Mouse (Mus musculus): Measurements from ENCODE around the gene Thegl. TPM values are rescaled to one million over a fixed set of nuclear protein-coding genes. Genes with fewer than 3 reads are reported as not detected.

Thegl gene
- polyA plus RNA-seq, 1 experiment from 2014 or later = not detected

DNA sequence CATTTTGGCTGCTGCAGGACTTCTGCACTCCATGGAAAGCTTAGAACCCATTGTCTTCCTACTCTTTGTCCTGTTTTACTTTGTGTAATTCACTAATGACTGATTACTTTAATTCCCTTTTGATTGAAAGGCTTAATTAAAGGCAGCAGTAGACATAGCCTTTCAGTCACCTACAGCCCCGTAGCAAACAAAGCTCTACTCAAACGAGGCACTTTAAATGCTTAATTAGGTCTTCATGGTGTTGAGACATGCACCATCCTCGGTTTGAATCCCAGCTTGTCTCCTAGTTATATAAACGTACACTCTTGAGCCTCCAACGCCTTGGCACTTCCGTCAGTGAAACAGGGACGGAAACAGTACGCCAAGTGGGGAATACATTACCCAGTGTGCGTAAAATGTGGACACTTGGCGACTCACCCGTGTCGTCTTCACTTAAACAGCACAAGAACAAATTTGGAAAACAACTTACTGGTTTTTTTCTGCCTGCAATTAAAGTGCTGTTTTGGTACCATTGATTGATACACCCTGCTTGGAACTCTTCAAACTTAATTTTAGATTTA is 41.1 kb downstream of the Thegl start:
- no peak overlapping the region for H3K27ac ChIP-seq
- WGBS = 54% methylated on average over 12 of the region's 12 CpGs
- ATAC-seq (ENCODE audit: insufficient number of reproducible peaks, insufficient read depth, low FRiP score, low TSS enrichment) = no peak
- H3K4me2 ChIP-seq (replicated peaks) = no peak overlapping the region
- no peak overlapping the region for H3K9ac ChIP-seq
- H3K4me3 ChIP-seq = no peak overlapping the region
- H3K36me3 ChIP-seq = no peaks in the 10 kb centered on the region
- 0 out of 2 replicates have a peak, but pooled peaks cover 3% of the 10 kb centered on the region for H3K4me1 ChIP-seq
- H3K27me3 ChIP-seq = no peaks in the 10 kb centered on the region
- no peaks in the 10 kb centered on the region for H3K9me3 ChIP-seq

DNA sequence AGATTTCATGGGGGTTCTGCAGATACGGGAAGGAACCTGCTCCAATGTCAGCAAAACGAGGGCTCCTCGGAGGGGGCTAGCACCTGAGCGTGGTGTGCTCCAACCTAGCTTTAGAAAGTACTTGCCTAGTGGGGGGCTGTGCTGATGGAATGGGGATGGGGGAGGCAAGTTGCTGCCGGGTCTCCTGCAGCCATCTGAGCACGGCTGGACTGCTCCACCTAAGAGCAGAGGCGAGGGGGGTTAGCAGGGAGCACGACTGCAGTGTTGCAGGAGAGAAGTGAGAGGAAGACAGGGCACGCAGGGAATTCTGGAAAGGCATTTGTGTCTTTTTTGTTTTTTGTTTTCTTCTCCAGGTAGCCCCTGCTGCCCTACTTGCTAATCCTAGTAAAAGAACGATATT is 44.5 kb downstream of the Thegl start:
- Histone ChIP-seq H3K27me3 (no peaks in the 10 kb centered on the region), H3K27ac (no peak overlapping the region), H3K9me3 (no peaks in the 10 kb centered on the region), H3K36me3 (no peaks in the 10 kb centered on the region), H3K4me3 (no peak overlapping the region), H3K9ac (no peak overlapping the region), H3K4me2 (replicated peaks) (peak overlapping the region; percentile 21; the same call in 1 of the 2 replicates), H3K4me1 (0 out of 2 replicates have a peak, but pooled peaks cover 3% of the 10 kb centered on the region)
- WGBS = 22% methylated on average over 10 of the region's 10 CpGs
- ATAC-seq (ENCODE audit: insufficient number of reproducible peaks, insufficient read depth, low FRiP score, low TSS enrichment) = no peak

DNA sequence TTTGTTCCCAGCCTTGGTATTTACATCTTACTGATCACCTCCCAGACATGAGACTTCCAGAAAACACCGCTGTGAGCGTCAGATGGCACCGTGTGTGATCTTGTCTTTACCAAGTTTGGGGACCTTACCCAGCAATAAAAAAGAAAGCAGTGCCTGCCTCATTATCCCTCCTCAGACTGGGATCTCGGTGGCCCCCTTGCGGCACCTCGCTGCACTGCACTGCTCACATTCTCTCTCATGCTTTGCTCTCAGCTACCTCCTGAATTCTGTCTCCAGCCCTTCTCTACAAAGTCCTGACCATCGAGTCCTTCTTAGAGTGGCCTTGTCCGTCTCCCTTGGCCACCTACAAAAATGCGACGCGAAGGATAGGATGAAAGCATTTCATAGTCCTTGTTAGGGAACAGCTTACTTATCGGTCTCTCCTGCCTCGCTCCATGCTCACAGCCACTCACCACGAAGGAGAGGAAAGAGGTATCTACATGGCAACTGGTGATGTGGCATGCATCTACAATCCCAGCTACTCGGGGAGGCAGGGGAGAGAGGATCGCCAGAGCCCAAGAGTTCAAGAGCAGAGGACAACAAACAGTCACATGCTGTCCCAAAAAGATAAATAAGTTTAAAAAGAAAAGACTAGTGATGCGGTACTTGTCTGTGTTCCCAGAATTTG is 45.7 kb downstream of the Thegl start:
- Histone ChIP-seq H3K4me2 (replicated peaks) (no peak overlapping the region), H3K9ac (no peak overlapping the region), H3K36me3 (no peaks in the 10 kb centered on the region), H3K4me3 (no peak overlapping the region), H3K27me3 (no peaks in the 10 kb centered on the region), H3K4me1 (0 out of 2 replicates have a peak, but pooled peaks cover 3% of the 10 kb centered on the region), H3K27ac (no peak overlapping the region), H3K9me3 (no peaks in the 10 kb centered on the region)
- ATAC-seq (ENCODE audit: insufficient number of reproducible peaks, insufficient read depth, low FRiP score, low TSS enrichment) = no peak
- WGBS = 33% methylated on average over 17 of the region's 17 CpGs

DNA sequence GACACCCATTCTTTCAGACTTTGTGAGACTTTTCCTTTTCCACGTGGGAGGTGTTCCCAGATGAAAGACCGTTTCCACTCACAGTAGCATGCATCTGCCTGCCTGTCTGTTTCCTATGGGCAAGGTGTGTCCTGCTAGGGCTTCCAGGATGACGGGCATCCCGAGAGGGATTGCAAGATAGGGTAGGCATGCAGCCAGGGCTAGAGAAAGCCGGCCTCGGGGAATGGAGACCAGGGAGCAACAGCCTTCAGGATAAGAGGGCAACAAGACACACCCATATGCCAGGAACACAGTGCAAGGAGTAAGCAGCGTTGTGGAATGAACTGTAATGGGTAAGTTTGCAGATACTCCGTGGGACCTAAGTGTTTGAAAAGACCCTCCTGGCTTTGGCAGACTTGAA is 51.5 kb downstream of the Thegl start:
- 74% methylated on average over 8 of the region's 8 CpGs for WGBS
- Histone ChIP-seq H3K27me3 (no peaks in the 10 kb centered on the region), H3K36me3 (no peaks in the 10 kb centered on the region), H3K9me3 (no peaks in the 10 kb centered on the region), H3K27ac (no peak overlapping the region), H3K4me3 (no peak overlapping the region), H3K4me1 (no peaks in the 10 kb centered on the region), H3K4me2 (replicated peaks) (no peak overlapping the region), H3K9ac (no peak overlapping the region)
- no peak for ATAC-seq (ENCODE audit: insufficient number of reproducible peaks, insufficient read depth, low FRiP score, low TSS enrichment)

DNA sequence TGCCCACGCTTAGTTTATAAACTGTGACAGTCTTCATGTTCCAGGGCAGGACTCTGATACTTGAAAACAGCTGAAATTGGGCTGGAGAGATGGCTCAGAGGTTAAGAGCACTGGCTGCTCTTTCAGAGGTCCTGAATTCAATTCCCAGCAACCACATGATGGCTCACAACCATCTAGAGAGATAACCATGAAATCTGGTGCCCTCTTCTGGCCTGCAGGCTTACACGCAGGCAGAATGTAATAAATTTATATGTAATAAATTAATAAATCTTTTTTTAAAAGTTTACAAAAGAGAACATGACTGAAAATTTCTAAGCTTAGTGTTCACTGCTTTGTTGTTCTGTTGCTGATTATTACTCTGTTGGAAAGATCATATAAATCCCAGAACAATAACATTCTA is 55.2 kb downstream of the Thegl start:
- 81% methylated on average over 2 of the region's 2 CpGs for WGBS
- H3K4me3 ChIP-seq = no peak overlapping the region
- no peak overlapping the region for H3K4me2 ChIP-seq (replicated peaks)
- no peaks in the 10 kb centered on the region for H3K9me3 ChIP-seq
- H3K27me3 ChIP-seq = no peaks in the 10 kb centered on the region
- H3K4me1 ChIP-seq = no peaks in the 10 kb centered on the region
- no peaks in the 10 kb centered on the region for H3K36me3 ChIP-seq
- no peak overlapping the region for H3K9ac ChIP-seq
- ATAC-seq (ENCODE audit: insufficient number of reproducible peaks, insufficient read depth, low FRiP score, low TSS enrichment) = no peak
- no peak overlapping the region for H3K27ac ChIP-seq

DNA sequence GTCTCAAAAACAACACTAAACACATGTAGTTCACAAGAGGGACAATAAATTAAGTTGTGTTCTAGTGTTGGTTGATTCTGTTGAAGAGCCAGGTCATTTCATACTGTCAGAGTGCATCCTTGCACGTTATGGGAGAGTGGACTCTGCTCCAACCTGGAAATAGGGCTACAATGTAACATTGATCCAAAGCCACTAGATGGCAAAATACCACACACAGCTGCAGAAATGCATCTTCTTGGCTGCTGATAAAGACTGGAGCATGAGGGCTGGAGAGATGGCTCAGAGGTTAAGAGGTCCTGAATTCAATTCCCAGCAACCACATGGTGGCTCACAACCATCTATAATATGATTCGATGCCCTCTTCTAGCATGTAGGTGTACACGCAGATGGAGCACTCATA is 55.8 kb downstream of the Thegl start:
- Histone ChIP-seq H3K4me2 (replicated peaks) (no peak overlapping the region), H3K36me3 (no peaks in the 10 kb centered on the region), H3K4me3 (no peak overlapping the region), H3K4me1 (no peaks in the 10 kb centered on the region), H3K9ac (no peak overlapping the region), H3K27me3 (no peaks in the 10 kb centered on the region), H3K9me3 (no peaks in the 10 kb centered on the region), H3K27ac (no peak overlapping the region)
- no peak for ATAC-seq (ENCODE audit: insufficient number of reproducible peaks, insufficient read depth, low FRiP score, low TSS enrichment)
- 83% methylated on average over 3 of the region's 3 CpGs for WGBS

DNA sequence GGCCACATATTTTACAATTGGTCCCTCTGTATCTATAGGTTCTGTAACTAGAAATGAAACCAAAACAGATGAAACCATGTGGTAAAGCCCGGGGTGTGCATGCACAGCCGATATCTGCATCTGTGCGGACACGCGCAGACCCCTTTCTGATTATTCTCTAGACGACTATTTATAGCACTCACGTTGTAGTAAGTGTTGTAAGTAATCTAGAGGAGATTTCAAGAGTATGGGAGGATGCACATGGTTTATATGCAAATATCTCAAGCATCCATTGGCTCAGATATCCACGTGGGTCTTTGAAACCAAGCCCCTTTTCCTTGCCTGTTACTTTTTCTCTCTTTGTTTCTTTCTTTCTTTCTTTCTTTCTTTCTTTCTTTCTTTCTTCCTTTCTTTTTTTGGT is 58.0 kb downstream of the Thegl start:
- Histone ChIP-seq H3K9ac (no peak overlapping the region), H3K27me3 (no peaks in the 10 kb centered on the region), H3K27ac (no peak overlapping the region), H3K4me1 (no peaks in the 10 kb centered on the region), H3K36me3 (no peaks in the 10 kb centered on the region), H3K9me3 (no peaks in the 10 kb centered on the region), H3K4me2 (replicated peaks) (no peak overlapping the region), H3K4me3 (no peak overlapping the region)
- ATAC-seq (ENCODE audit: insufficient number of reproducible peaks, insufficient read depth, low FRiP score, low TSS enrichment) = no peak
- 89% methylated on average over 8 of the region's 8 CpGs for WGBS

DNA sequence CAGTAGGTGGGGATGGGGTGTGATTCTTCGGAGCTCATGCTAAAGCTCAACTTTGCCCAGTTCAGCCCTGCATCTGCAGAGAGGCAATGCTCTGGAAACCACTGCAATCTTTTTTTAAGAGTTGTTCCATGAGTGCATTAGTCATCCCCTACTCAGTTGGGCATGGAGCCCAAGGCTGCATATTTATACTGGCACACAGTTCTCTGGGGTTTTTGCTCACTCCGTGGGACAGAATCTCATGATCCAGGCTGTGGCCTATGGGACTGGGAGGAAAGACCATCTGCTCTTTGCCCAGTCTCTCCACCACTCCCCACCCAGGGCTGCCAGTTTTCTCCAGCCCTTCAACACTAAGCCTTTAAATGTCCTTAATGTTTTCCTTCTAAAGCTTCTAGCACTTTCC is 59.1 kb downstream of the Thegl start:
- H3K9ac ChIP-seq = no peak overlapping the region
- no peaks in the 10 kb centered on the region for H3K4me1 ChIP-seq
- no peak overlapping the region for H3K4me3 ChIP-seq
- 92% methylated on average over 2 of the region's 2 CpGs for WGBS
- no peaks in the 10 kb centered on the region for H3K9me3 ChIP-seq
- no peak for ATAC-seq (ENCODE audit: insufficient number of reproducible peaks, insufficient read depth, low FRiP score, low TSS enrichment)
- H3K27ac ChIP-seq = no peak overlapping the region
- H3K36me3 ChIP-seq = no peaks in the 10 kb centered on the region
- no peaks in the 10 kb centered on the region for H3K27me3 ChIP-seq
- no peak overlapping the region for H3K4me2 ChIP-seq (replicated peaks)

DNA sequence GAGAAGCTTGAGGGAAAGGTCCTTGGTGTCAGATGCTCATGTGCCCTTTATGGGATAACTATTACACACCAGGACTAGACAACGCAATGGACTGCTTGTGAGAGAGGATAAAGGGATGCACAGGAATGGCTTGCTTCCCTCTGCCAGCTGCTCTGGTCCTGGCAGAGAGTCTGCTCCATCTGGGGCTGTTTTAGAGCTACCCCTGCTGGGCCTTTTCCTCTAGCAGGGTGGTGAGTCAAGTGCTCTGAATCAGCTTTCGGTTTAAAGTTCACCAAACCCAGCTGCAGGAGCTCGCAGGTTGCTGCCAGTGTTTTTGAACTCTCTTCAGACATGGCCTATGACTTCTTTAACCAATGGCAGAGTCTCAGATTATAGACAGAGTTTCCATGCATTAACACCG is 60.1 kb downstream of the Thegl start:
- Histone ChIP-seq H3K27ac (no peak overlapping the region), H3K27me3 (no peaks in the 10 kb centered on the region), H3K4me1 (no peaks in the 10 kb centered on the region), H3K4me2 (replicated peaks) (no peak overlapping the region), H3K4me3 (no peak overlapping the region), H3K9me3 (no peaks in the 10 kb centered on the region), H3K9ac (no peak overlapping the region), H3K36me3 (no peaks in the 10 kb centered on the region)
- ATAC-seq (ENCODE audit: insufficient number of reproducible peaks, insufficient read depth, low FRiP score, low TSS enrichment) = no peak
- 84% methylated on average over 4 of the region's 4 CpGs for WGBS

DNA sequence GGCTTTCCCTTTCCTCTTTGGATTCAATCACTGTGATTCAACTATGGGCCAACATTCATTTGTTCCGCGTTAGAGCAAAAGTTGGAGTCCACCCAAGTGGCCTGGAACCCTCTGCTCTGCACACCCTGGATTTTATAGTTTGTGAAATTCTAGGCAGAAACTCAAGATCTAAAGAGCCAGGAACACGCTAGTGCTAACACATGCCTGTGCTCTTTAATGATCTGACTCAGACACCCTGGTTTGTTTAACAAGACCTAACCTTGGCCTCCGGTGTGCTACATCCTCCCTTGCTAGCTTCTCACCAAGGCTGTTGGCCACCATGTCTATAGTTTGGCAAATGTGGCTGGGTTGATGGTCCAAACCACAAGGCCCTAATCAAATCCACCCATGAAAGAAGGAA is 64.9 kb downstream of the Thegl start:
- Histone ChIP-seq H3K9me3 (no peaks in the 10 kb centered on the region), H3K4me3 (no peak overlapping the region), H3K9ac (no peak overlapping the region), H3K27ac (no peak overlapping the region), H3K4me1 (no peaks in the 10 kb centered on the region), H3K36me3 (no peaks in the 10 kb centered on the region), H3K27me3 (no peaks in the 10 kb centered on the region), H3K4me2 (replicated peaks) (no peak overlapping the region)
- WGBS = 93% methylated on average over 4 of the region's 4 CpGs
- no peak for ATAC-seq (ENCODE audit: insufficient number of reproducible peaks, insufficient read depth, low FRiP score, low TSS enrichment)

DNA sequence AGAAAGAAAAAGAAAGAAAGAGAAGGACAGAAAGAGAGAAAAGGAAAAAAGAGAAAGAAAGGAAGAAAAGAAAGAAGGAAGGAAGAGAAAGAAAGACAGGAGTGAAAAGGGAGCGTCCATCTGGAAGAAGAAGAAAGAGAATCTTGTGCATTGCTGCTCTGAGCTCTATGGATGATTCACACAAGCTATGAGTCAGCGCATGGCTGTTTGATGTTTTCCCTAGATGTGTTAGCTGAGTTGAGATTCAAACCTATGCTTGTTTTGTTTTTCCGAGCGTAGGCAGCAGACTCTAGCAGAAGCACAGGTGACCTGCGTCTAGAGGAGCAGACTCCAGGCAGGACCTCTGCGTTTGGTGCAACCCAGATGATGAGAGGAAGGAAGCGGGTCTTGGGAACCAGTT is 66.9 kb downstream of the Thegl start:
- ATAC-seq (ENCODE audit: insufficient number of reproducible peaks, insufficient read depth, low FRiP score, low TSS enrichment) = no peak
- Histone ChIP-seq H3K36me3 (no peaks in the 10 kb centered on the region), H3K27me3 (no peaks in the 10 kb centered on the region), H3K4me1 (no peaks in the 10 kb centered on the region), H3K9me3 (no peaks in the 10 kb centered on the region), H3K4me3 (no peak overlapping the region), H3K27ac (no peak overlapping the region), H3K9ac (no peak overlapping the region), H3K4me2 (replicated peaks) (no peak overlapping the region)
- 82% methylated on average over 7 of the region's 7 CpGs for WGBS

DNA sequence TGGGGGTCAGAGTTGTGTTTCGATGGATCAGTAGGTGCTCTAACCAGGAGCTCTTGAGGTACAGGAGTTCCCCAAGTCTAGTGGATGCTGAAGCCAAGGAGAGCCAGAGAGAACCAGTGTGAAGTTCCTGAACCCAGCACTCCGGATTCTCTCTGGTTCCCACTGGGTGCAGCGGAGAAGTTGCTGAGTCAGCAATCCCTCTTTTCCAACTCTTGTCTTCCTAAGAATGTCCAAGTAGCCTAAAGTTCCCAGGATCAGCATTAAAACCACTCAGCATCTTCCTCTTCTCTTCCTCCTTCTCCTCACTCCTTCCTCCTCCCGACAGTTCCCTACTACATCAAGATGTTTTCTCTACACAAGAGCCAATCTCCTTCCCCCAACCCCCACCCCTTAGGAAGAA is 68.6 kb downstream of the Thegl start:
- no peaks in the 10 kb centered on the region for H3K27me3 ChIP-seq
- H3K4me1 ChIP-seq = no peaks in the 10 kb centered on the region
- H3K4me3 ChIP-seq = no peak overlapping the region
- no peaks in the 10 kb centered on the region for H3K9me3 ChIP-seq
- WGBS = 84% methylated on average over 4 of the region's 4 CpGs
- H3K9ac ChIP-seq = no peak overlapping the region
- no peak overlapping the region for H3K27ac ChIP-seq
- H3K36me3 ChIP-seq = no peaks in the 10 kb centered on the region
- no peak for ATAC-seq (ENCODE audit: insufficient number of reproducible peaks, insufficient read depth, low FRiP score, low TSS enrichment)
- H3K4me2 ChIP-seq (replicated peaks) = no peak overlapping the region
